Mouse (Mus musculus) left cerebral cortex, postnatal 25 days (tissue): ENCODE results near the gene Gstp3. TPM values are rescaled to one million over a fixed set of nuclear protein-coding genes. Genes with fewer than 3 reads are reported as not detected.

Experiments
- DNase-seq, 2 experiments: peaks; one replicate each; pipeline ENCODE4 v3.0.0; 2022; ENCODE audit warnings: low spot score in 2 of 2, mixed read lengths in 1 of 2
- intact Hi-C: fragments of 180-260 bp; cut with DNase I; formaldehyde crosslinking; loops from one replicate; pipeline ENCODE4 v1.15.1; 2025
- total RNA-seq, 2 experiments: library from RNA; stranded (reverse); gene quantifications; 2 replicates each; pipeline ENCODE4 v1.2.3; 2021

The Gstp3 gene
- total RNA-seq, 2 experiments from 2014 or later, result not detected

- DNase-seq, result no peak
- intact Hi-C loops, result loop anchor here (5.0 kb wide), 1 partner anchor 76 kb away; no protein-coding TSS in a partner anchor
These were observed 34.4 kb upstream of the Gstp3 start for GRCm38 (mm10) chr19:4093772-4094171.

- intact Hi-C loops, result loop anchor here (5.0 kb wide), 1 partner anchor 75 kb away; no protein-coding TSS in a partner anchor
- no peak for DNase-seq
These were observed 33.4 kb upstream of the Gstp3 start for GRCm38 (mm10) chr19:4092750-4093149.

- intact Hi-C loops, result loop anchor here (5.0 kb wide), 1 partner anchor 74 kb away; no protein-coding TSS in a partner anchor
- DNase-seq, result no peak
These were observed 32.0 kb upstream of the Gstp3 start for GRCm38 (mm10) chr19:4091383-4091782.

- DNase-seq, result no peak
- intact Hi-C loops, result loop anchor here (5.0 kb wide), 1 partner anchor 73 kb away; no protein-coding TSS in a partner anchor
These were observed 31.1 kb upstream of the Gstp3 start for GRCm38 (mm10) chr19:4090446-4090845.

GRCm38 (mm10) chr19:4089128-4089527, 29.8 kb upstream of the Gstp3 start:
- intact Hi-C loops, result loop anchor here (5.0 kb wide), 1 partner anchor 62 kb away; no protein-coding TSS in a partner anchor
- DNase-seq, result no peak

- intact Hi-C loops, result loop anchor here (5.0 kb wide), 1 partner anchor 61 kb away; no protein-coding TSS in a partner anchor
- no peak for DNase-seq
These were observed 28.8 kb upstream of the Gstp3 start for GRCm38 (mm10) chr19:4088146-4088545.

- intact Hi-C loops, result loop anchor here (5.0 kb wide), 1 partner anchor 60 kb away; no protein-coding TSS in a partner anchor
These were observed 27.7 kb upstream of the Gstp3 start for GRCm38 (mm10) chr19:4087090-4087489.

GRCm38 (mm10) chr19:4086156-4086555, 26.8 kb upstream of the Gstp3 start:
- DNase-seq, result no peak
- intact Hi-C loops, result loop anchor here (5.0 kb wide), 1 partner anchor 59 kb away; no protein-coding TSS in a partner anchor

More at GRCm38 (mm10) chr19:4087090-4087489, 27.7 kb upstream of the Gstp3 start:
- no peak for DNase-seq

- DNase-seq, result no peak
- intact Hi-C loops, result loop anchor here (5.0 kb wide), 1 partner anchor 58 kb away; no protein-coding TSS in a partner anchor
These were observed 25.6 kb upstream of the Gstp3 start for GRCm38 (mm10) chr19:4084984-4085383.

- intact Hi-C loops, result no loop called here
- no peak for DNase-seq
These were observed 24.5 kb upstream of the Gstp3 start for GRCm38 (mm10) chr19:4083826-4084225.

- intact Hi-C loops, result no loop called here
- no peak for DNase-seq
These were observed 23.9 kb upstream of the Gstp3 start for GRCm38 (mm10) chr19:4083316-4083715.

GRCm38 (mm10) chr19:4082219-4082965, 23.0 kb upstream of the Gstp3 start:
- intact Hi-C loops, result no loop called here
- DNase-seq, result no peak

- no peak for DNase-seq
- intact Hi-C loops, result no loop called here
These were observed 22.0 kb upstream of the Gstp3 start, which contains the start of gene Cabp2 for GRCm38 (mm10) chr19:4081394-4081793. Cabp2 (plus strand) TSS chr19:4081578.

GRCm38 (mm10) chr19:4080511-4081009, 21.2 kb upstream of the Gstp3 start:
- intact Hi-C loops, result no loop called here
- DNase-seq, result no peak

GRCm38 (mm10) chr19:4079594-4079993, 20.2 kb upstream of the Gstp3 start:
- intact Hi-C loops, result no loop called here
- no peak for DNase-seq

GRCm38 (mm10) chr19:4075531-4075930, 16.2 kb upstream of the Gstp3 start:
- DNase-seq, result no peak
- intact Hi-C loops, result no loop called here

- intact Hi-C loops, result loop anchor here (2.0 kb wide), 1 partner anchor 14 kb away; the partner anchor contains the start of gene Gstp3
- no peak for DNase-seq
These were observed 13.5 kb upstream of the Gstp3 start for GRCm38 (mm10) chr19:4072706-4073424.

GRCm38 (mm10) chr19:4071406-4071805, 12.0 kb upstream of the Gstp3 start:
- intact Hi-C loops, result no loop called here

GRCm38 (mm10) chr19:4070756-4071155, 11.4 kb upstream of the Gstp3 start:
- DNase-seq, result no peak
- intact Hi-C loops, result no loop called here

More at GRCm38 (mm10) chr19:4071406-4071805, 12.0 kb upstream of the Gstp3 start:
- DNase-seq, result no peak

- intact Hi-C loops, result no loop called here
- DNase-seq, result no peak
These were observed 10.9 kb upstream of the Gstp3 start for GRCm38 (mm10) chr19:4070311-4070710.
